Mouse (Mus musculus) mouse trophoblast stem cell (cell line): ENCODE measurements around the gene Kat8.
"Not testable (repeated sequence)": the region's sequence is repeated elsewhere in the genome, so short reads cannot be mapped to it uniquely, and the experiment has no call there.

Experiments used
- in situ Hi-C, 2 experiments: fragments of 300-500 bp; cut with MseI, MboI; formaldehyde crosslinking; loops; 2 replicates in 1 of 2; 3 replicates in 1 of 2; pipeline ENCODE4 v1.15.1; 2025

The Kat8 gene

DNA sequence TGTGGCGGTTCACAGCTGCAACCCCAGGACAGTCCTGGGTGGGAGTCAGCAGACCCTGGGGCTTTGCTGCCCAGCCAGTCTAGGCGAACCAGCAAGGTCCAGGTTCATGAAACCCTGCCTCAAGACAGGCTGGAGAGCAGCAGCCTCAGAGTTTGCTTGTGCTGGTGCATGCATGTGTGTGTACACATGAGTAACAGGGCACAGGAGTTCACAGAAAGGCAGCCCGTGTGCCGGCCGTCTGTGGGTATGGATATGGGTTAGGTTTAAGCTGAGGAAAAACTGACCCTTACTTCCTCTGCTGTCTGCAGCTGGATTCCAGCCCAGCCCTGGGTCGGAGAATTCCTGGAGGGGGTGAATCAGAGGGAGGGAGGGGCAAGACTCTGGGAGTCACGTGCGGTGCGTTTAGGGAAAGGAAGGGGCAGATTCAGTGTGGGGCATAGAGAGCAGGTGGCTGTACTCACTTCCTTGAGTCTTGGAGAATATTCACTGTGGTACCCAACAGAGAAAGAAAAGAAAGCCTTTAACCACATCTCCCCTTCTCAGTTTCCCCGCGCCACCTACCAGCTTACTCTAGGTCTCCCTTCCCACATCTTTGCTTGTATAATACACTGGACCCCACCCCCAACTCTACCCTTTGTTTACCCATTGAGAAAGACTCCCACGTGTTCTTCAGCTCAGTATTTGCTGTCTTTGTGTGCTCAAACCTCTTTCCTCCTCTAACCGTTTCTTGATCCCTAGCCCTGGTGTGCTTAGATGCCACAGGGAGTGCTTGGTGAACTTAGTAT lies 19.2 kb downstream of the Kat8 start:
- in situ Hi-C loops: no loop called here

DNA sequence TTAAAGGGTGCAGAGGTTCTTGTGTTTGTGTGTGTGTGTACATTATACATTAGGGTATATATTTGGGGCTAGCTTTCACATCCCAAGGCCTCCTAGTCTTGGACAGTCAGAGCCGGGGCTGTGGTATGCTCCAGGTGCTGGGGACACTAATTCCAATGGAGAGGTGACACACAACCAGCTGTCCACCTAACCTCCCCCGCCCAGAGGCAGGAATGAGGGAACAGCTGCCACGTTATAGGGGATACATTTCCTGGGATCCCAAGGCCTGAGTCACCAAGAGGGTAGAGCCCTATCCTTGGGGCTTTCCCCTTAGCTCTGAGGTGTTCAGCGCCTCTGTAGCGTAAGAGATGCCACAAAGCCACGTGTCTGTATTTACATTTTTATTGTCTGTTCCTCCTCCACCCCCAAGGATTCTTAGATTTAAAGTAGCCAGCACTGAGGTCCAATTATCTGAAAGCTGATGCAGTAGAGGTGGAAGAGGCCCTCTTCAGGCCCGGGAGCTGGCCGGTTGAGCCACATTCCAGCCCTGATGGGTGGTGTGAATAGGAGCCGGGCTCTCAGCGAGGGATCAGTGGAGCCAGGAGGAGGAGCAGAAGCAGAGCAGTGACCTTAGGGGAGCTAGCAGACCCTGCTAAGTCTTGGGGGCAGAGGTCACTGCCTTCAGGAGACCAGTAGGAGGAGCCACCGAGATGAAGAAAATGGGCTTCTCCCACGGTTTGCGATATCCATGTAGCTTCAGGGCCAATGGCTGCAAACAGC lies 20.1 kb downstream of the Kat8 start:
- in situ Hi-C loops: no loop called here

DNA sequence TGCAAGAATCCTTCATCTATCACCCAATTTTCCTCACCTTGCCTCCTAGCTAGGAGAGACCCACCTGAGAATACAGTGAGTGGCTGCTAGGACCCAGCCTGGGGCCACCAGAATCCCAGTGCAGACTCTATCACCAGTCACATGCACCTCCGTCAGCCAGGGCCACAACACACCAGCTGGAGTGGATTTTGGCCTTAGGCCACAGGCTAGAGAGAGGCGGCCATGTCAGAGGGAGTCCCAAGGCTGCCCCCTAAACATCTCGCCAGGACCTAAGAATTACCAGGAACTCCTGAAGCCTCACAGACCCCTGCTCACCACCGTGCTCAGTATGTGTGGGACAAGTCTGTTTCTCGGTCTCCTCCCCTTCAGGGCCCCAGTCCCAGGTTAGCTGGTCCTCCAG lies 21.8 kb downstream of the Kat8 start:
- in situ Hi-C loops: no loop called here

DNA sequence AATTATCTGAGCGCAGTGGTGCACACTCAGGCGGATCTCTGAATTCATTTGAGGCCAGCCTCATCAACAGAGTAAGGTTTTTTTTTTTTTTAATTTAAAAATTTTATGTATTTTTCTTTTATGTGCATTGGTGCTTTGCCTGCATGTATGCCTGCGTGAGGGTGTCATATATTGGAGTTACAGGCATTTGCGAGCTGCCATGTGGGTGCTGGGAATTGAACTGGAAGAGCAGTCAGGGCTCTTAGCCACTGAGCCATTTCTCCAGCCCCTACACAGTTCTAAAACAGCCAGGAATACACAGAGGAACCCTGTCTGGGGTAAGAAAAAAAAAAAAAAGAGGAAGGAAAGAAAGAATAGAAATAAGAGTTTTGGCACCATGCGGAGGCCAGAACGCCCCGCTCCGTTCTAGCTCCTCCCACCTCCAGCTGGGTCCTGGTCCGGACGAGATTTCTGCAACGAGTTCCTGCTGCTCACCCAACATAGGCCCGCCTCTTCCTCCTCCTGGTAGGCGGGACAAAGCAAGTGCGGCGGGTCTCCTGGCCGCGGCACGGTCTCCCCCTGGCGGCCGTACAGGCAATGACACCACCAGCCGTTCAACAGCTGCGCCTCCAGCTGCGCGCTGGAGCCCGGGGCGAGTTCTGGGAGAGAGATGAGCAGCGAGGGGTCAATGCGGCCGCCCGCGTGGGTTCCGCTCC lies 22.9 kb downstream of the Kat8 start:
- in situ Hi-C loops: no loop called here

DNA sequence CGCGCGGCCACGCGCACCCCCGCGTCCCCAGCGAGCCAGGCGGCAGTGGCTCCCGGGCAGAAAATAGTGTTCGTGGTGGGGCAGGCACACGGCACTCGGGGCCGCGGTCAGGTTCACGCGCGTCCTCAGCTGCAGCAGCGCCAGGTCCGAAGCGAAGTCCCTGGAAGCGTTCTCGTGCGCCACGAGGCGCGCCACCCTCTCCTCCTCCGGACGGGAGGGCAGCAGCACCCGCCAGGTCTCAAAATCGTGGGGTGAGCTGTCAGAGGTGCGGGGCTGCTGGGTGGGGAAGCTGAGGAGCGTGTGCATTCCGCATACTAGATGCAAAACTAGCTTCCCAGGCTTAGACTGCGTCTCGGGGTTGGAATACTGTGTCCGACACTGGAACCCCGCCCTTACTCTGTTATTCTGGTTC lies 23.4 kb downstream of the Kat8 start:
- in situ Hi-C loops: no loop called here

DNA sequence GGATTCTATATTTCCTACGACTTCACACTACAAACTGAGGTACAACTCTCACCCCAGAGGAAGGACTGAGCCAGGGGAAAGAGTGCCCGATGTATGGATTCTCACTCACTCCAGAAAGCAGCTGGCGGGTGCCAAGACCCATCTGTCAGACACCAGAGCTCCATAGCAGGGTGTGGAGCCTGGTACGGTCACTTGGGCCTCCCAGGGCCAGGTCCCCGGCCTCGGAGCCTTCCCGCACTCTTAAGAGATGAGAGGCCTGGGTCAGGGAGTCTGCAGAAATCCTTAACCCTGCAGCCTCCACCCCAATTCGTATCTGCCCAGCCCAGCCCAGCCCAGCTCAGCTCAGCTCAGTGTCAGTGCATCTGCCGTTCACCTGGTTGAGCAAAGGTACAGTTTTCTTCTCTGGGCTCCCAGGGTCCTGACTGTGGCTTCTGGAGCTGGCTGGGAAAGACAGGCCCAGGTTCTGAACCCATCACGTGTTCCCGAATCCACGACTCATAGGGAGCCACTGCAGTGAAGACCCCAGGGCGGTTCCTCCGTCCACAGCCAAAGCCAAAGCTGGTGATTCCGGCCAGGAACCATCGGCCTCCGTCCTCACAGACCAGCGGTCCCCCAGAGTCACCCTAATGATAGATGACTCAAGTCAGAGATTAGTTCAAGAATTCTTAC lies 24.0 kb downstream of the Kat8 start:
- in situ Hi-C loops: no loop called here

DNA sequence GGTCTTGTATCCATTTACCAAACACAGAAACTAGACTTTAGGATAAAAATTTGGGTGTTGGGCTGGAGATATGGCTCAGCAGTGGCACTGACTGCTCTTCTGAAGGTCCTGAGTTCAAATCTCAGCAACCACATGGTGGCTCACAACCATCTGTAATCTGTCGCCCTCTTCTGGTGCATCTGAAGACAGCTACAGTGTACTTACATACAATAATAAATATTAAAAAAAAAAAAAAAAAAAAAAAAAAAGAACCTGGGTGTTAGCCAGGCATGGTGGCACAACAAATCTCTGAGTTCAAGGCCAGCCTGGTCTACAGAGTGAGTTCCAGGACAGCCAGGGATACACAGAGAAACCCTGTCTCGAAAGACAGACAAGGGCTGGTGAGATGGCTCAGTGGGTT lies 29.8 kb downstream of the Kat8 start:
- in situ Hi-C loops: not testable (repeated sequence)

DNA sequence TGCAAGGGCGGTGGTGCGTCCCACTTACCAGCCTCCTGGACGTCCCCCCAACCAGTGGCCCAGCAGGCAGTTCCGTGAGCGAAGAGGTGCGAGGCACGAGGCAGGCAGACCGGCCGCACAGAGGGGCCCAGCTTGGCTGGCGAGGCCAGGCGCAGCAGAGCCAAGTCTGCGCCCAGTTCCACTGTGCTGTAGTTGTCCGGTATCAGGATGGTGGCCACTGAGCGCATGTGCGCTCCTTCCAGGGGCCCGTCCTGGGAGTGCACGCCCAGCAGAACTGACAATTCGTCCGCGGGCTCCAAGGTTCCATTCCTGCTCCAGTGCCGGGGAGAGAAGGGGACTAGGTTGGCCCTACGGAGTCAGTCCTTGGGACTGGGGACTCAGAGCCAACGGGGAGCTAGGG lies 32.3 kb downstream of the Kat8 start:
- in situ Hi-C loops: no loop called here

DNA sequence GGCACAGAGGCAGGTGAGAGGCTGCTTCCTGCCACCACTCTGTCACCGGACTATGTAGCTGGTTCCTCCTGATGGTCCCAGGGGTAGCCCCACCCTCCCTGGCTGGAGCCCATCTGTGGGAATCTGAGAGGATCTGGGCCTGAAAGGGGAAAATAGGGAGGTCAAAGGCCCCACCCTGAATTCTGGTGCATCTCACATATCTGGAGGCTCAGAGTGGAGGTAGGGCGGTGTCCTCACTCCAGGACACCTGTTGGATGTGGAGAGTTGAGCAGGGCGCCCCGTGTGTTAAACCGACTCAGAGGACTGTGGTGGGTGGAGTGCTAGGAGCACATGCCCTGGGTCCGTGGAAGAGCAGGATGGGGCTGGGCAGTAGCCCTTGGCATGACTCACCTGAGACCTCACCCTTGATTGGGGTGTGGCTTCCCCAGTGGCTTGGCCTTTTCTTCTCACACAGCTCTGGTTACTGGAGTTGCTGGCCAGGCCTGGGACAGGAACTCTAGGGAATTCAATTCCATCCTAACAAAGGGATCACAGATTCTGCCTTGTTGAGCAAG lies 34.2 kb downstream of the Kat8 start, which contains the start of gene Prss36:
Gene Prss36 (minus strand): TSS at position 256 of the 554 bp plus-strand sequence.
- in situ Hi-C loops: no loop called here

DNA sequence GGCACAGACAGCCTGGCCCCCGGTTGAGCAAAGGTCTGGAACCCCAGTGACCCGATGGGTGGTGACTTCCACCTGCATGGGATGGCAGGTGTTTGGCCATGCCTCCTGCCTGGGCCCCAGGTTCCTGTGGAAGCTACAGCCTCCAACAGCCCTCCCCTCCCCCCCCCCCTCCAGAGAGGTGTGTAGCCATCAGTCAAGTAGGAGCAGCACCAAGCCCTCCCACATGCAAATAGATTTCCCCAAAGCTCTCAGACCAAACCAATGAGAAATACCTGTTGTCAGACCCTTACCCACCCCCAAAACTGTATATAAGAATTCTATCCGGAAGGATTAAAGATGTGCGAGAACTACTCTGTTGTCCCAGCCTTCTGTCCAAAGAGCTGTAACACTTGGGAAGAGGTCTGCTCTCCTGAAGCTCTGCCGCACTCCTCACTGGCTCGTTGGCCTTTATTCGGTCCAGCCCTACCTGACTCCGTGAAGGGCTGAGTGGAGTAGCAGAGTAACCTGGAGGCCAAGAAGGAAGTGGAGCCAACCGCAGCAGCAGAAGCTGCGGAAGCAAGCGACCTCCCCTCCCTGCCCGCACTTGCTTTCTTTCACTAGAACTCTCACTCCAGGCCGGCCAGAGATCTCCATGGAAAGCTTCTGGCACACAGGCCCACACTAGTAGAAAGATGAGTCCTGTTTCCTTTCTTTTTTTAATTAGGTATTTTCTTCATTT lies 40.7 kb downstream of the Kat8 start:
- in situ Hi-C loops: no loop called here

DNA sequence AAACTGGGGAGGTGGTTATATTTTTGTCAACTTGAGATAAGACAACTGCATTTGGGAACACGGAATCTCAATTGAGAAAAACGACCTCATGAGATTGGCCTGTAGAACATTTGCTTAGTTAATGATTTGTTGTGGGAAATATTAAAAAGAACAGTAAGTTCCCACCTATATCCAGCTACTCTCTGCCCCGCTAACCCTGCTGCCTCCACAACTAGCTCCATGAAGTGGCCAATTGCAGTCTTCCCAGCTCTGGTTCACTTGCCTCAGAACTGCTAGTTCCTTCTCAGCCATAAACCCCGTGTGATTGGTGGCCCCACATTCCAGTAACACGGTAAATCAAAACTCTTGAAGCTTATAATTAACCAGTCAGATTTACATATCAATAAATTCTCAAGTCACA lies 47.0 kb downstream of the Kat8 start:
- in situ Hi-C loops: no loop called here

DNA sequence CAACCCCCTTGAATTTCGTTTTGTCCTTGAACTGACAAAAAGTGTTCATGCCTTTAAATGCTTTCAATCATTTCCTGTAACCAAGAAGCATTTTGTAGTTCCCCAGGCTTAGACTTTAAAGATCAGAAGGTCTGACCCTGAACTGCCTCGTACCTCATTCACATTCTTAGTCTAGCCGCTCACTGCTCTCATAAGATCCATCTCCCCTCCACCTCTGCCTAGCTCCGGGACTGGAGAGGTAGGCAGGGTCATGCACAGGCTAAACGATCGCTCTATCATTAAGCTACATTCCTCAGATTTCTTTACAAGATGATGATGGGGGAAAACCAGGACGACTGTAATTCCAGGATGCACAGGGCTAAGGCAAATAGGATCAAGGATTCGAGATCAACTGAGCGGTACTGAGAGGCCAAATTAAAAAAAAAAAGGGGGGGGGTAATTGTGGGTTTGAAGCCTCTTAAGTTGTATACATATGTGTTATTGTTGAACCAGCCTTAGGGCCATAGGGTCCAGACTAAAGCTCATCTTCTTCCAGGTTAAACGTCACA lies 54.1 kb downstream of the Kat8 start:
- in situ Hi-C loops: no loop called here

DNA sequence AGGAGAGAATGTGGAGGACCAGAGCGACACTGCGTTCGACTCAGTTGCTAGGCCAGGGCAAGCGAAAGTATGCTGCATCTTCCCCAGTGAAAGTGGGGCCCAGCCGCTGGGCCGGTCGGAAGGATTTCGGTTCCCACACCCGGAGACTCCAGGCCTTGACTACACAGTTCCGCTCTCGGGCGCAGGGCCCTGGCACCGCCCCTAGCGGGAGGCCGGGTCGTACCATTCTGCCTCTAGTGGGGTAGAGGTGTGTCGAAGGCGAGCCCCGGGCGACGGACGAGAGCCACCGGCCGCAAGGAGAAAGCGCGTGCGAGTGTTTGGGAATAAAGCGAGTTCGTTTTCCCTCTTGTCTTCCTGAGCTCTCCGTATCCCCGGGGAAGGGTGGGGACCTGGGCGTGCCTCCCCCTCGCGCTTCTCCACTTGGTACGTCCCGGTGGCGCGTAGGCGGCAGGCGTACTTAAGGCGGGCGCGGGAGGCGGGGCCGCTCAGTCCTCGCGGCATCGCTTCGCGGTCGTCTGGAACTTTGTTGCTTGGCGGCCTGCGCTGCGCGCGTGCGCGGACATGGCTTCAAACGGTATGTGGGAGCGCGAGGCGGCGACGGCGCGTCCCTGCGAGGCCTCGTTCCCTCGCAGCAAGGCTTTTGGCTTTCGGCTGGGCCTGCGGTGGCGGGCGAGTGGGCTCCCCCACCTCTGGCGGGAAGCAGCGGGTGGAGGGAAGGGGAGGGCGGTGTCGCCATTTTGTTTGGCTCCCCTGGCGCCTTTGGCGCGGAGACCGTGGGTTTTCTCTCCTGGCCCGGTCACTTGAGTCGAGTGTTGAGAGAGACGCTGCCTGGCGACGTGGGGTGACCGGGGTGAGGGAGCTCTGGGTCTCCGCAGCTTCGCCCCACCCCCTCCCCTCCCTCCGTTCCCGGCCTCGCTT lies 54.9 kb downstream of the Kat8 start, which contains the start of gene Fus:
Gene Fus (plus strand): TSS at position 454 of the 918 bp plus-strand sequence.
- in situ Hi-C loops: no loop called here

DNA sequence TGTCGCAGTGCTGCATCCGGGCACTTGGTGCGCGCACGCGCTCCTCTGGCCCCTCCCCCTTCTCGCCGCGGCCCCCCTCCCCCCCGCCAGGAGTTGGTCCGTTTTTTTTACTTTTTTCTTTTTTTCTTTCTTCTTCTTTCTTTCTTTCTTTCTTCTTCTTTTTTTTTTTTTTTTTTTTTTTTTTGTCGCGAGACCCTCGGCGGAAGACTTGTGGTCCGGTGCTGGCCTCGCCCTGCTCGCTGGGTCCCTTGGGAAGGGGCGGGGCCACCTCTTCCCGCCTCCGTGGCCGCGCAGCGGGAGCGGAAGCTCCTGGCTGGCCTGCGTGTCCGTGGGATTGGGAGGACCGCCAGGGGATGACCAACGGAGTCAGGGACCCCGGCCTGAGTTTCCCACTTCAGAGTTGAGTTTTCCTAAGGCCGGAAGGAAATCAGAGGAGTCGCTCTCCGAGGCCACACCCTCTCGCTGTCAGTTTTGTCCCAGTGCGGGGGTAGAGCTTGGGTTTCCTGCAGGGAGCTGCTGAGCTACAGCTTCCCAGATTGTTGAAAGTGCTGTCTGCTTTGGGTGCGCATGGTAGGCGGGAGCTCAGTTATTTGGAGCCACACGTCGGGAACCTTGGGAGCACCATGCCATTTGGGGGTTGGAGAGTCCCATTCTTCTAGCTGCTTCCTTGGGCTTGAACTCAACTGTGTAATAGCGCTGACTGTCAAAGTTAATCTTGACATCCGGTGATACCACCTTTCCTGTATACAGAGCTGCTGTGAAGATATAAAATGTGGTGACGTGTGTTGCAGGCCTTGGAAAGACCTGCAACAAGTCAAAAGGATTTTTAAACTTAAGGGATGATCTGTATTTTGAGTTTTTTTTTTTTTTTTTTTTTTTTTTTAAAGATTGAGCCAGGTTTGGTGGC lies 55.9 kb downstream of the Kat8 start:
- in situ Hi-C loops: no loop called here

DNA sequence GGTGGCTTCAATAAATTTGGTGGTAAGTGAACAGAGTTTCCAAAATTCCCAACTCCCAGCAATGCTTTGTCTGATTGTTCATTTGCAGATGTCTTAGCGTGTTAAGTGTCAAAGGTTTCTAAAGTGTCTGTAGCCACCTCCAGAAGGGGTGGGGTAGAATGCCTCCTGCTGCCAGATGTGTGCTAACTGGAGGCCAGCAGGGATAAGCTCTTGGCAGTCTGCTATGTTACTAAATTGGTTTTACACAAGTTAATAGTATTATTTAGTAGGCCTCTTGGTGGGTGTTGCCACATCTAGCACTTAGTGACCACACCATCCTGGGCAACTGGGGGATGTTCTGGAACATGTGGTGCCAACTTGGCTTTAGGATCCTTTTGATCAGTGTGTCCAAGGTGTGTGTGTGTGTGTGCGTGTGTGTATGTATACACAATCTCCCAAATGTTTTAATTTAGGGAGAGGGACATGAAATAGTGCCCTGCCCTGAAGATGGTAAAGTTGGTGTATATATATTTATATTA lies 62.2 kb downstream of the Kat8 start:
- in situ Hi-C loops: no loop called here
